Mouse (Mus musculus): ENCODE data around the gene Cpsf4l.

DNA sequence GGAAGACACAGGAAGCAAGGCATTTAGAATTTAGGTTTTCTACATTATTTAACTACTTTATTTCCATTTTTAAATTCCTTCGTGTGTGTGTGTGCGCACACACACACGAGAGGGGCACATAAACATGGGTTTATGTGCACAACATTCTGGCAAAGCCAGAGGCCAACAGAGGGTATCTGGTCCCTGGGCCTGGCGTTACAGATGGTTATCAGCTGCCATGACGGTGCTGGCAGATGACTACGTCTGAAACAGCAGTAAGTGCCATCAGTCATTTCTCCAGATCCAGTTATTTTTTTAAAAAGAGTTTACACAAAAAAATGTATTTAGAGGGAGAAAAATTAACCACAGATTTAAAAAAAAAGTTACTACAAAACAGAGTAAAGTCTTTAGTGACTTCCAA is 43.6 kb downstream of the Cpsf4l start:
- TF ChIP-seq POLR2A (IDR thresholded peaks at IDR 0.05; ENCODE audit: low read depth, low read length) (no peak), CTCF (IDR thresholded peaks at IDR 0.05; ENCODE audit: extremely low read depth, insufficient read length, insufficient replicate concordance, low read depth, low read length) (no peak)
